Mouse (Mus musculus): ENCODE measurements around the gene Glipr2. TPM values are rescaled to one million over a fixed set of nuclear protein-coding genes. Genes with fewer than 3 reads are reported as not detected.

The Glipr2 gene
- total RNA-seq (2017) = 257 and 262 TPM in 2 replicates

DNA sequence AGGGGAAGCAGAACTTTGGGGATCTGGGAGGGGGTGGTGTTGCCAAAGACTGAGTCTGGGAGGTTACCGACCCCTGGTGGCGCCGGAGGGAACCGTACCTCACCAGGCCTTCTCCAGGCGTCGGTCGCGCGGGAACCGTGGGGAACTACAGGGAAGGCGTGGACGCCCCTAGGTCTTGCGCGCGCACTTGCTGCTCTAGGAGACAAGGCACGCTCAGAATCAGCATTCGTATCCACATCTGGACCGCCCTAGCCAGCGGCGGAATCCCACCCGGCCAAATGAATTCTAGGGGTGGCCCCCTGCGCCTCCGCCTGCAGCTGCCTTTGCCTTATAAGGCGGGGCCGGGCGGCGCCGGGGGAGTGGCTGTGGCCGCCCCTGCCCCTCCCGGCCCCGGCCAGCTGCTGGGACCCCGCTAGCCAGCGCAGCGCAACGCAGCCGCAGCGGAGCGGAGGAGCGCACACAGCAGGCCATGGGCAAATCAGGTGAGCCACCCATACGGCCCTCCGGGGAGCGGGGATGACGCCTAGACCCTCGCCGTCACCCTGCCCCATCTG, at the start of gene Glipr2:
Gene Glipr2, plus strand, starts transcription at position 110 of the 554 bp plus-strand sequence.
- peak; percentile 88 for ATAC-seq (ENCODE audit: extremely low read depth, insufficient number of reproducible peaks, low FRiP score, poor library complexity, severe bottlenecking)

DNA sequence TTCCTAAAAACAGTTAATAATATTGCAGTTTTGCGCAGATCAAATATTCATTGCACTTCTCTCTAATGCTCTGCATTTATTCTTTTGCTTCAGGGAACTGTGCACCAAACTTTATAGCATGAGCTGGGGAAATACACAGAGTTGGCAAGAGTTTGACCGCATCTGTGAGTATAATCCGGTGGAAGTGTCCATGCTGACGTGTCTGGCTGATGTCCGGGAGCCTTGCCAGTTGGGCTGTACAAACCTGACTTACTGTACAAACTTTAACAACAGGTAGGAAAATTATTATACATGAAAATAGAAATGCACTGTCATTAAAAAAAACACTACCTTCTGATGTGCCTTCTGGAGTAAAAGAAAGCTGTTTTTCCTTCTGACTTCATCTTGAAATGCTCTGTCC, 39.0 kb upstream of the Glipr2 start:
- no peak for ATAC-seq (ENCODE audit: extremely low read depth, insufficient number of reproducible peaks, low FRiP score, poor library complexity, severe bottlenecking)

DNA sequence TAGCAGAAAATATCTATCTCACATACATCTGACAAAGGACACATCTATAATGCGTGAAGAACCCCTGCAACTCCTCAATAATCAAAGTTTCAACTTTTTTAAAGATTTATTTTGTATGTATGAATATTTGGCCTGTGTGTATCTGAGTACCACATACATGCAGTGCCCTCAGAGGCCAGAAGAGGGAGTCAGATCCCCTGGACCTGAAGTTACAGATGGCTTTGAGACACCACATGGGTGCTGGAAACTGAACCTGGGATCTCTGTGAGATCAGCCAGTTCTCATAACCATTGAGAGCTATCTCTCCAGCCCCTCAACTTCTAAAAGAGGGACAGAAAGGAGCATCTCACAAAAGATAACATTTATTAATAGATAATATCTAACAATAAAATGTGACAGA, 36.6 kb upstream of the Glipr2 start:
- ATAC-seq (ENCODE audit: extremely low read depth, insufficient number of reproducible peaks, low FRiP score, poor library complexity, severe bottlenecking) = no peak

DNA sequence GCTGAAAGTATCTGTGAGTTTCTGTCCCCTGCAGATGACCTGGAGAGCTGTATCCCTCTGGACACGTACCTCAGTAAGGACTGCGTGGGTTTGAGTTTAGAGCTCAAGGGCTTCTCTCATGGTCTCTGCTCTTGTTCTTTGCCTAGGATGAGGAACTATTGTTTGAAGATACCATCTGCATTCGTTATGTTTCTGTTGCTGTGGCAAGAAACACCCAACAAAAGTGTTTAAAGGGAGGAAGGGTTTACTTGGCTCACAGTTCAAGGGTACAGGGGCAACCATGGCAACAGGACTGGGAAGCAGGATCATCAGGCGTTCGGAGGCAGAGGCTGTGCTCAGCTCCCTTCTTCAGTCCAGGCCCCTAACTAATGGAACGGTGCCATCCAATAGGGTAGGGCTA, 32.1 kb upstream of the Glipr2 start:
- no peak for ATAC-seq (ENCODE audit: extremely low read depth, insufficient number of reproducible peaks, low FRiP score, poor library complexity, severe bottlenecking)

DNA sequence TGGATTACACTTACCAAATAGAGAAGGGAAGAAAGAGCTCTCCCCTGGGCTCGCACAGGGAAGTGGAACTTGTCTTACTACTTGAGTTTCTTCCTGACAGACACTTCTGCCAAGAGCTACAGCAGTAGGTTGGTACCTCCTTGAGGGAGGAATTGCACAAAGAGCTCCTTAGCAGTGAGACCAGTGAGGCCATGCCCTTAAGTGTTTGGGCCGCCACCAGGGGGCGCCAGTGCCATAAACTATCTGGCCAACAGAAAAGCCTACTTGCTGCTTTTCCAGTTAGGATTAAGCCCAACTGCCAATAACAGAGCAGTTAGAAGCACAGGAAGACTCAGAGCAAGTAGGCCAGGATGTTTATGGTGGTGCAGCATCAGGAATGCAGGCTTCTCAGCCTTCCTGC, 31.4 kb upstream of the Glipr2 start:
- ATAC-seq (ENCODE audit: extremely low read depth, insufficient number of reproducible peaks, low FRiP score, poor library complexity, severe bottlenecking) = peak; percentile 82

DNA sequence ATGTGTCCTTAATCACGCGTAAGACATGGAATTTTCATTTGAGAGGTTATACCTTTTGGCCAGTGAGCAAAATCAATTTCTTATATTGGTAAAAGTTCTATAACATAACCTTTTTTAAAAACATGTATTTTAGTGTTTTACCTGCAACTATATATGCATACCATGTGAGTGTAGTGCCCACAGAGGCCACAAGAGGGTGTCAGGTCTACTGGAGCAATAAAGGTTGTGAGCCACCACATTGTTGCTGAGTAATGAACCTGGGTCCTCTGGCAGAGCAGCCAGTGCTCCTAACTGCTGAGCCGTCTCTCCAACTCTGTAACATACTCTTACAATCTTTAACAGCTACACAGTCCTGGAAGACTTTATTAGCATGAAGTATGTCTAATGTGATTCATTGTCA, 29.4 kb upstream of the Glipr2 start:
- peak; percentile 62; the same call in 1 of the 2 replicates for ATAC-seq (ENCODE audit: extremely low read depth, insufficient number of reproducible peaks, low FRiP score, poor library complexity, severe bottlenecking)

DNA sequence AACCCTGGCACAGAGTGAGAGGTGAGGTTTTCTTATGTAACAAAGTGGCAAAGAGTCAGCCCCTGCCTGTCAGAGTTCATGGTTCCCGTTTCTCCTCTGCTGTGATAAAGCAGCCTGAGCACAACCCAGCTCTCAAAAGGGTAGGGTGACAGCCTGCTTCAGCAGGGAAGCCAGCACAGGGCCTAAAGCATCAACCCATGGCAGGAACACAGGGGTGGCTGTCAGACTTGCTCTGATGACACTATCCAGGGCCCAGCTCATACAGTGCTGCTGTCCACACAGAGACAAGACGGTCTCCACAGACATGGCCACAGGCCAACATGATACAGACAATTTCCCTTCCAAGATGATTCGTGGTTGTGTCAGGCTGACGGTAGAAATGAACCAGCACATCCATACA, 25.3 kb upstream of the Glipr2 start:
- no peak for ATAC-seq (ENCODE audit: extremely low read depth, insufficient number of reproducible peaks, low FRiP score, poor library complexity, severe bottlenecking)

DNA sequence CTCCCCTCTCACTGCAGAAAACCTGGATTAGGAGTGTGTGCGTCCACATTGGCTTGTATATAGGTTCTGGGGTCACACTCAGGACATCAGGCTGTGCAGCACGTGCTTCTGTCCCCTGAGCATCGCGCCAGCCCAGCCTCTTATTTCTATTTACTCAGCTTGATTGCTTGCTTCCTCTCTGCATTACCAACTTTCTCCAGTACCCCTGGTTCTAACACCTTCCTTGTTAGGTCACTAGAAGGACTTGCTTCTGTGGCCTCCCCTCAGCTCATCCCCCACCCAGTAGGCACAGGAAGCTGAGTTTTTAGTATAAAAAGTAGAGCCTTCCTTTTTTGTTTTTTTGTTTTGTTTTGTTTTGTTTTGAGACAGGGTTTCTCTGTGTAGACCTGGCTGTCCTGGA, 21.0 kb upstream of the Glipr2 start:
- ATAC-seq (ENCODE audit: extremely low read depth, insufficient number of reproducible peaks, low FRiP score, poor library complexity, severe bottlenecking) = no peak

DNA sequence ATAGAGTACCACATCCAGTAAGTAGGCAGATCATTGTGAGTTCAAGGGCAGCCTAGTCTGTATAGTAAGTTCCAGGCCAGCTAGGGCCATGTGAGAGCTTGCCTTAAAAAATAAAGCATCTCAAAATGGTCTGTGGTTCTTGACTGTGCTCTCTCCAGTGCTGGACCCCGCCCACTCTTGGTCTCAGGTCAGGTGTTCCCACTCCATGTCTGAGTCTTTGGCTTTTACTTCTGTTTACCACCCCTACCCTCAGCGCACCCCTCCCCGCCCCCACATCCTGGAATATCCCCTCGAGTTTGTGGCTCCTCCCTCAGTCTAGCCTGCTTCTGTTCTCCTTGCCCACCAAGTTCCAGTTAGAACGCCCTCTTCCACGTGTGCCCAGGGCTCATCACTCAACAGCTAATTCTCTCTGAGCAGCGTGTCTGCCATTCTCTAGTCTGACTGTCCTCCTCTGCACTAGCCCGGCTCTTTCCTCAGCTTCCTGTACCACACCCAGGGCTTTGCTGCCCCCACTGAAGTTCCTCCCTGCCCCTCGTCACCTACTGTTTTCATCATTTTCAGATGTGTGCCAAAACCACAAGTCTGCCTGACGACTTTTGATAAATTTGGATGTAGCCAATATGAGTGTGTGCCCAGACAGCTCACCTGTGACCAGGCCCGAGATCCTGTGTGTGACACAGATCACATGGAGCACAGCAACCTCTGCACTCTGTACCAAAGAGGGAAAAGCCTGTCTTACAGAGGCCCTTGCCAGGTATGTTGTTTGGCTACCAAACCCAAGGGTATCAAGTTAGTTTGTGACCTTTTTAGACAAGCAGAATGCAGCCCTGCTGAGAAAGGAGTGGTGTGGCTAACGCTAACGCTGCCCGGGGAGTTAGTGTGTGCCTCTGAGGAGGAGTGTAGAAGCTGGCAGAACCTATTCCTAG, 20.2 kb upstream of the Glipr2 start:
- ATAC-seq (ENCODE audit: extremely low read depth, insufficient number of reproducible peaks, low FRiP score, poor library complexity, severe bottlenecking) = peak; percentile 76

DNA sequence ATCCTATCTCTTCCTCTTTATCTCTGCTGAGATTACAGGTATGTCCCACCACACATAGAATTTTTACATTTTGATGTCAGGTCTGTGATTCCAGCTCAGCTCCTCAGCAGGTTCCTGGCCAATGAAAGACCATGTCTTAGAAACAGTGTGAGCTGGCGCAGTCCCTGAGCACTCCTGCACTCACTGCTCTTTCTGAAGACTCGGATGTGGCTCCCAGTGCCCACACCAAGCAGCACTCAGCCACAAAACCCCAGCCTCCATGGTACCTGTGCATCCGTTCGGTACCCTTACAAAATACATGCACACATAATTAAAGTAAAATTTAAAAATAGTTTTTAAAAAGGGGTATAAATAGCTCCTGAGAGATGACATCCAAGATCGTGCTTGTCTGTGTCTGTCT, 15.9 kb upstream of the Glipr2 start:
- ATAC-seq (ENCODE audit: extremely low read depth, insufficient number of reproducible peaks, low FRiP score, poor library complexity, severe bottlenecking) = no peak

DNA sequence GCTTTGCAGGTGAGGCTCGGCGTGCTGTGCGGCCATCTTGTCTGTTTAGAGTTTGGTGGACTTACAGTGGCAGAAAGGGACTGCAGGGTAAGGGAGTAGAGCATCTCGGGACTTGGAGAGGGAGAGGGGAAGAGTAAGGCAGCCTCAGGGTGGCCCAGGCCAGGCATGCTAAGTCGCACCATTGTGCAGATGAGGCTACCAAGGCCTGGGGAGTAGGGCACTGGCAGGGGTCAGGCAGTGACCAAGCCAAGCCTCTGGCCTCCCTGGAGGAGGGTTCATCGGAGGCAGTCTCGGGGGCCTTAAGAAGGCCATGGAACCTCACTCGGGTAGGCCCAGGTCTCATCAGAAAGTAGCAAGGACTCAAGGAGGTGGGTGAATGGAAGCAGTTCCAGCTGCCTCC, 14.8 kb upstream of the Glipr2 start:
- no peak for ATAC-seq (ENCODE audit: extremely low read depth, insufficient number of reproducible peaks, low FRiP score, poor library complexity, severe bottlenecking)

DNA sequence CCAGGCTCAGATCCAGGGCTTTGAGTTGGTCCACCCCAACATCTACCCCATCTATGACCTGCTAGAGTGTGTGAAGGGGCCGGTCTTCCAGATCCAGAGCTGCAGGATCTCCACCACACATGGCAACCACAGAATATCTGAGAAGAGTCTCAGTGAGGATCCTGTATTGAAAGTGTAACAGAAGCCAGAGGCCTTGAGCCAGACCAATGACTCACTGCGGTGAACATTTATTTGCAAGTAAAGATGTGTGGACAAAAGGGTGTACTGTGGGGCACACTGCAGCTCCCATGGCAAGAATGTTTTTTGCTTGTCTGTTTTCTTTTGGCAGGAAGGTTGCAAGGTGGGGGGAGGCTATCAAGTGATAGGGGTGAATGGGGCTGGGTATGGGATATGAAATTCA, 9.6 kb upstream of the Glipr2 start:
- no peak for ATAC-seq (ENCODE audit: extremely low read depth, insufficient number of reproducible peaks, low FRiP score, poor library complexity, severe bottlenecking)

DNA sequence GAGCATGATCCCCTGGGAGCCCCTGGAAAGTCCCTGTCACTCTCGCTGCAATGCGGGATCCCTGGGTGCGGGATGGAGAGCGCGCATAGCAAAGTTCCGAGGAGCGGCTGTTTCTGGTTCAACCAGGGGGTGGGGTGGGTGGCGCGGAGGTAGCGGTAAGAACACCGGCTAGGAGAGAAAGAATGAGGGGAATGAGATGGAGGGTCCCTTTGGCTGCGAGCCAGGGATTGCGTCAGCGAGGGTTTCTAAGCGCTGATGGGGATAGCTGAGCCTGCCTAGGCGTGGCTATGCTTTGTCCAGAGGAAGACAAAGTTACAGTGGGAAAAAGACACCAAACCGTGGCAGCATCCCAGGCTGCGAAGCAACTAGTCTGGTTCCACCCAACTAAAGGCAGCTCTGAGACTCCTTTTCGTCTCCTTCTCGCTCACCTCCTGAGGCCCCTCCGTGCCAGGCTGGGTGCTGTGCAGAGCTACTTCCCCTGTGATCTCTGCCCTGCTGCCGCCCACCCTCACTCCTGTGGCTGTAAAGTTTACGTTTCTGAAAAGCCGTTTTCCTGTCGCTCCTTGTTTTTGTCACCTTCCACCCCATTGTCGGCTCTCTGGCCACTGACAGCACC, 753 bp downstream of the Glipr2 start:
- ATAC-seq (ENCODE audit: extremely low read depth, insufficient number of reproducible peaks, low FRiP score, poor library complexity, severe bottlenecking) = 0 out of 2 replicates have a peak, but pooled peaks have one; percentile 14

DNA sequence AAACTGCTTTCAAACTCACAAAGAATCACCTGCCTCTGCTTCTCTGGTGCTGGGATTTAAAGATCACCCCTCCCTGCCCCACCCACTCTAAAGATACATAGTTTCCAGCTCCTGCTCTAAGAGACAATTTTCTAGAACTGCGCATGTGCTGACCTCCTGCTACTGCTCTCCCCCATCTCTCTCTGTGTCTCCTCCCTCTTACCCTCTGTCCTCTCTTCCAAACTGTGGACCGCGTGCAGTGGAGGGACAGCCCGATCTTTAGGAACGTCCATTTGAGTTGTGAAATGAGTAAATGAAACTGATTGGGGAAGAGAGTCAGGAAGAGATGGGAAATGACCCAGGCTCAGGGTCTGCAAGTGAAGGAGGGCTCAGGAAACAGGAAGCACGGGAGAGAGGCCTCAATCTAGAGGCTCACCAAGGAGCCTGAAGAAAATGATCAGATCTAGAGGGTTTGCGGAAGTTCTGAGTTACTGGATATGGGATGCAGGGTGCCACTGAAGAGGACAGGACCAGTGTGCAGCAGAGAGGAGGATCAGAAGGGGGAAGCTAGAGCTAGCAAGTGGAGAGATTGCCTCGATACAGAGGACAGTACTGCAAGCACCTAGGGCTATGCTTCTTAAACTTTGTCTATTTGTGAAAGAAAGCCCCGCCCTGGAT, 2.5 kb downstream of the Glipr2 start:
- peak; percentile 13; the same call in 1 of the 2 replicates for ATAC-seq (ENCODE audit: extremely low read depth, insufficient number of reproducible peaks, low FRiP score, poor library complexity, severe bottlenecking)

DNA sequence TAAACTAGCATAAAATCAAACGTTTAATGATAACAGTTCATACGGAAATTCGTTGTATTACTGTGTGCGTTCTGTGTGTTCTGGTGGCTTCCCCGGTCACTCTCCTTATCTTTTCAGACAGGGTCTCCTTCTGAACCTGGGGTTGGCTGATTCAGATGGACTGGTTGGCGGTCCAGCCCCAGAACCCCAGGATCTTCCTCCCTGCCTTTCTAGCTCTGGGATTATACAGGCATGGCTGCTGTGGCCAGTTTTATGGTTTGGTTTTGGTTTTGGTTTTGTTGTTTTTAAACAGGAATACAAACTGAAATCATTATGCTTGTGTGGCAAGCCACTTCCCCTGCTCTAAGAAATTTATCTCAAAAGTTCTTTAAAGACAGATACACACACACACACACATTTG, 3.0 kb downstream of the Glipr2 start:
- ATAC-seq (ENCODE audit: extremely low read depth, insufficient number of reproducible peaks, low FRiP score, poor library complexity, severe bottlenecking) = no peak

DNA sequence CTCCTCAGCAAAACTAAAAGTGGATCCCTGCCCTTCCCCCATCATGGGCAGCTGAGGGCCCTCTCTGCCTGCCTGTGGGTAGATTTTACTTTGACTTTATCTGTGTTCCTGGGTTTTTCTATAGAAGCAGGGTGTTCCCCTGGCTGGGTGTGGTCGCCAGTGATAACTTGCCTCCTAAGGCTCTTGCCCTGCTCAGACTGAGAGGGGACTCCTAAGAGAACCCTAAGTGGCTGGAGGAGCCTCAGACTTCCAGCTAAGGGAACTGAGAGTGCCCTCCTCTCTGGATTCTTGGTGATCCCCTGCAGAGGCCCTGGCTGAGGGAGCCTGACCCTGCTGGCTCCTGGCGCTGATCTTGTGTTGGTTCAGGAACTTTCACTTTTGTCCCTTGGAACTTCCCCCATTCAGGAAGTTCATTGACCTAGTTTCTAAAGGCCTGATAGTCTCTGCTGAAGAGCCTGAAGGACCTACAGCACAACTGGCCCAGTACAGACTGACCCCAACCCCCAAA, 7.2 kb downstream of the Glipr2 start:
- ATAC-seq (ENCODE audit: extremely low read depth, insufficient number of reproducible peaks, low FRiP score, poor library complexity, severe bottlenecking) = no peak

DNA sequence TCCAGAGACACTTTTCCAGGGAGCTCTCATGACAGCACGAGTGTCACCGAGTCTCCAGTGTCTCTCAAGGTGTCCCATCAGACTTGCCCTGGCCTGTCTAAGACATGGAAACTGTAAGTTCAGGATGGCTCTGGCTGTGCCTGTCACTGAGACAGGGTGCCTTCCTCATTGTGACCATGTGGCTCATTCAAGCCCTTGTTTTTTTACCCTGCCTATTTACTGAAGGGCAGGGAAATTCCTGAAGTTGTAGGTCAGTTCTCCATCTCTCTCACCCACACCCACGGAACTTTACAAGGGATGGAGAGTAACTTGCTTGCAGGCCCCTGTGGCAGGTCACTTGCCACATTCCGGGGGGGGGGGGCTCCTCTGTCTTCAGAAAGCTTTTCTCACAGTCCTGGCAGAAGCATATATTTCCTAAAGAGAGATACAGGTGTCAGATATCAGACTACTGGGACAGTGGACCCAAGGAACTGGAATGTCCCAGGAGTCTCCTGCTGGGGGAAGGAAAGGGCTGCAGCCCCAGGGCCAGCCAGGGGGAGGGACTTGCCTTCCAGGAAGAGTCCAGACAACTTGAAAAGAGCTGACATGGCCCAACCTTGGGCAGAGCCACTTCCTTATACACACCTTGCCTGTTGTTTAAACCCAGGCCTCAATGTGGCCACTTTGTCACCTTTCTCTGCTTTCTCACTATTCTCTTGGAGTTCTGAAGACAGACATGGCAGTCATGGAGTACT, 7.9 kb downstream of the Glipr2 start:
- no peak for ATAC-seq (ENCODE audit: extremely low read depth, insufficient number of reproducible peaks, low FRiP score, poor library complexity, severe bottlenecking)

DNA sequence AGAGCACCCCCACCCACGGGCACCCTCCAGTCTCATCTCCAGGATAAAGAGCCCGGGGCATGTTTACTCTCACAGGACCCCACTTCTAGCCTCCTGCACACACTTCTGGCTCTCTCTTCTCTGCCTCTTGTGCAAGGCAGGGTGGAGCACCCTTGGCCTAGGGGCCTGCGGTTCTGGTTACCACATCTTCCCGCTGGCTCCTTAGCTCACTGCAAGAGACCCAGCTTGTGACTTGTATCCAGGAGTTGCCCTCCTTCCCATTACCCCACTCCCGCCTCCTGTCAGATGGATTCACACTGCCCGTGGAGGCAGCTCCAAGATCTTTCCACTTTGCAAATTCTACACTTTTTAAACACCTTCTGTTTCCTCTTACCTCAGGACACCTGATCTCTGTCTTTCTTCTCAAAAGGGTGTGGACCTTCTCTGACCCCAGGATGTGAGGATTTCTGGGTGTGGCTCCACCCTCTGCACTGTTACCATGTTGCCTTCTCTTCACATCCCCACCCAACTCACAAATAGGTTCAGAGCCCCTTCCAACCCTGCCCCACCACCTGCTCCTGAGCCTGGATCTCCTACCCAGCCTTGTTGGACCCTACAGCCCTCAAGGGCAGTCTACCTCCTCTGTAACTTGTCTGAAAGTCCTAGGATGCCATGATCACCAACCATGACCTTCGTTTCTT, 8.8 kb downstream of the Glipr2 start:
- ATAC-seq (ENCODE audit: extremely low read depth, insufficient number of reproducible peaks, low FRiP score, poor library complexity, severe bottlenecking) = peak; percentile 56
